Mouse (Mus musculus) embryo, embryonic 9.5 days (tissue): ENCODE results near the gene Sema3g.
A peak's percentile ranks its signal among the peaks of the same experiment; 100 is the strongest.

Experiments used
- DNase-seq: peaks from one replicate; pipeline ENCODE4 v3.0.0-alpha.2; 2017; ENCODE audit errors: extremely low spot score

Sema3g gene

GRCm38 (mm10) chr14:31195968-31196367 lies 21.7 kb upstream of the Sema3g start:
- DNase-seq, result no peak

- DNase-seq, result no peak
Measured at GRCm38 (mm10) chr14:31197547-31198516, 19.8 kb upstream of the Sema3g start.

GRCm38 (mm10) chr14:31199599-31199998 lies 18.1 kb upstream of the Sema3g start:
- DNase-seq, result no peak

GRCm38 (mm10) chr14:31200038-31200437 lies 17.6 kb upstream of the Sema3g start:
- DNase-seq, result no peak

GRCm38 (mm10) chr14:31204844-31205243 lies 12.8 kb upstream of the Sema3g start:
- DNase-seq, result no peak

- DNase-seq, result no peak
Measured at GRCm38 (mm10) chr14:31205244-31205561, 12.5 kb upstream of the Sema3g start.

- DNase-seq, result peak; percentile 60
Measured at GRCm38 (mm10) chr14:31205562-31206467, 11.8 kb upstream of the Sema3g start.

- DNase-seq, result peak; percentile 93
Measured at GRCm38 (mm10) chr14:31206472-31206981, 11.1 kb upstream of the Sema3g start.

GRCm38 (mm10) chr14:31207070-31207830 lies 10.4 kb upstream of the Sema3g start:
- no peak for DNase-seq

GRCm38 (mm10) chr14:31208084-31208483 lies 9.6 kb upstream of the Sema3g start, which contains the start of gene Tnnc1:
Gene Tnnc1, plus strand, starts transcription at chr14:31208312.
- no peak for DNase-seq

GRCm38 (mm10) chr14:31209133-31209557 lies 8.5 kb upstream of the Sema3g start:
- DNase-seq, result no peak

GRCm38 (mm10) chr14:31211854-31212253 lies 5.8 kb upstream of the Sema3g start:
- DNase-seq, result no peak

- no peak for DNase-seq
Measured at GRCm38 (mm10) chr14:31212499-31212898, 5.2 kb upstream of the Sema3g start.

GRCm38 (mm10) chr14:31213868-31214267 lies 3.8 kb upstream of the Sema3g start:
- DNase-seq, result no peak

GRCm38 (mm10) chr14:31214684-31215083 lies 3.0 kb upstream of the Sema3g start:
- DNase-seq, result no peak

- peak; percentile 74 for DNase-seq
Measured at GRCm38 (mm10) chr14:31215157-31216002, 2.3 kb upstream of the Sema3g start.

- DNase-seq, result no peak
Measured at GRCm38 (mm10) chr14:31216846-31217245, 814 bp upstream of the Sema3g start, which contains the start of gene Nisch. Gene Nisch, minus strand, starts transcription at chr14:31216946.

- no peak for DNase-seq
Measured at GRCm38 (mm10) chr14:31226978-31227377, 9.3 kb downstream of the Sema3g start.

GRCm38 (mm10) chr14:31228234-31228633 lies 10.6 kb downstream of the Sema3g start:
- DNase-seq, result no peak

GRCm38 (mm10) chr14:31230442-31230841 lies 12.8 kb downstream of the Sema3g start:
- no peak for DNase-seq
